Mouse (Mus musculus): ENCODE measurements at regions not wholly inside any gene's neighbourhood (a gene's known extent, or its start where the extent isn't known, plus 50 kb on each side); places are given as distances from the start of the nearest gene placed in this dataset.

DNA sequence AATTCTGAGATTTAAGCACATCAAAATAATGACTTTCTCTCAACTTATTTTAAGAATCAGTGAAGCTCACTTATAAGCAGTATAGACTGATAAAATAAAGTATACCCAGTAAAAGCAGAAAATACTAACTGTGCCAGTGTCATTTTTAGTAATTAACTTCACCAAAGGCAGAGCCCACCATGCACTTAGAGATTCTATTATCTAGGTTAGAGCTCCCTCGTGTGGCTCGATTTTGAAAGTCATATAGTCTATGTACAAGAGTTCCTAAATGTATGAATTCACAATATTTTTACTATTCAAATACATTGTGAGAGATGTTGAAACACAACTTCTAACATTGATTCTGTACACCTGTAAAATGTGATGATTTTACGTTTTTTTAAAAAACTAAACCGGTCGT lies 589.3 kb downstream of the Kcnj3 start:
- Histone ChIP-seq H3K4me3 (no peak overlapping the region), H3K27ac (no peak overlapping the region)
- TF ChIP-seq CTCF (IDR thresholded peaks at IDR 0.05), result peak; percentile 37
- intact Hi-C loops (cut with DNase I), result loop anchor here (10.0 kb wide), 1 partner anchor 930 kb away; no protein-coding TSS in a partner anchor
- DNase-seq, result no peak

DNA sequence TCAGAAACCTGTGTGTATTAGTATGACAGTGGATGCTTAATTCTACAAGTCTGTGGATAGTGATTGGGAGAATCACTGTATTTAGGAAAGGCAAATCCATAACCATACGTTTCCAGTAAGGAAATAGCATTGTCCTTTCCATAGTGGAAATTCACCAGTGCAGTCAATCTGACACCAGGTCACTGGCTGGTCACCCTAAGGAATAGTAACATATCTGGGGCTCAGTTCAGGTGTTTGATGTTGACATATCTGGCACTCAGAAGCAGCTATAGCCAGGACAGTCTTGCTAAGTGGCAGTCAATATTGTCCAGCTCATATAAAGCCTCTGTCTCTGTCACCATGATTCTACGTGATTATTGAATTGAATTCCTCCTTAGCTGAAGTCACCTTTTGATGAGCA lies 593.2 kb downstream of the Kcnj3 start:
- H3K4me3 ChIP-seq, result no peak overlapping the region
- no peak for TF ChIP-seq CTCF (IDR thresholded peaks at IDR 0.05)
- intact Hi-C loops (cut with DNase I), result loop anchor here (10.0 kb wide), 1 partner anchor 934 kb away; no protein-coding TSS in a partner anchor
- no peak overlapping the region for H3K27ac ChIP-seq
- no peak for DNase-seq
